Mouse (Mus musculus) G1E (cell line): ENCODE data around the gene Unc45a. TPM values are rescaled to one million over a fixed set of nuclear protein-coding genes. Genes with fewer than 3 reads are reported as not detected.

ENCODE experiments used
- ATAC-seq: 2 replicates; pipeline ENCODE4 v1.8.0; 2016; ENCODE audit warnings: mild to moderate bottlenecking; ENCODE audit not compliant: insufficient number of reproducible peaks, poor library complexity, low FRiP score, severe bottlenecking; ENCODE audit errors: extremely low read depth
- DNase-seq: peaks from one replicate; pipeline ENCODE4 v3.0.0; 2012; ENCODE audit warnings: low spot score
- H3K27me3 ChIP-seq: 2 replicates; pipeline ENCODE4 v1.6.1; 2012; ENCODE audit warnings: mild to moderate bottlenecking, low read length, inconsistent platforms; ENCODE audit not compliant: insufficient read depth
- H3K36me3 ChIP-seq: replicated peaks from 2 replicates; pipeline ENCODE3; 2012; ENCODE audit warnings: mild to moderate bottlenecking, inconsistent platforms
- H3K4me1 ChIP-seq: 2 replicates; pipeline ENCODE4 v1.6.1; 2012; ENCODE audit warnings: low read depth, low read length, inconsistent platforms, mixed read lengths; ENCODE audit not compliant: insufficient read depth
- H3K4me3 ChIP-seq: 2 replicates; pipeline ENCODE4 v1.5.1; 2012; ENCODE audit warnings: low read depth, mild to moderate bottlenecking, inconsistent platforms, low read length, moderate library complexity, mixed read lengths
- H3K9me3 ChIP-seq: replicated peaks from 2 replicates; pipeline ENCODE4 v1.6.1; 2012; ENCODE audit warnings: inconsistent platforms
- CTCF ChIP-seq: IDR thresholded peaks from 2 replicates; pipeline ENCODE4 v1.5.1; 2012; ENCODE audit warnings: low read depth, low read length, inconsistent platforms, mixed read lengths
- GATA1 ChIP-seq: IDR thresholded peaks from 2 replicates; pipeline ENCODE4 v1.6.1; 2012; ENCODE audit warnings: borderline replicate concordance, low read length, inconsistent platforms, mixed read lengths
- GATA2 ChIP-seq: IDR thresholded peaks from 2 replicates; pipeline ENCODE4 v1.6.1; 2012; ENCODE audit warnings: low read depth, low read length, inconsistent platforms, borderline replicate concordance
- POLR2AphosphoS5 ChIP-seq: IDR thresholded peaks from 2 replicates; pipeline ENCODE4 v1.6.1; 2012; ENCODE audit warnings: low read depth, low read length, inconsistent platforms; ENCODE audit not compliant: insufficient replicate concordance
- TAL1 ChIP-seq: conservative IDR thresholded peaks from 2 replicates; pipeline ENCODE4 v1.6.1; 2012; ENCODE audit warnings: low read depth, low read length, inconsistent platforms, mixed read lengths
- polyA plus RNA-seq: library from polyadenylated mRNA; stranded (reverse); fragments of >175 nt; gene quantifications from 2 replicates; pipeline ENCODE4 v1.2.3, GENCODE M21; 2012
- total RNA-seq, 2 experiments: library from RNA; stranded (forward) in 1 of 2; stranded (reverse) in 1 of 2; fragments of 200-1000 nt in 1 of 2; fragments of >200 nt in 1 of 2; fragmentation: Nextera tagmentation in 1 of 2; gene quantifications; 2 replicates each; pipeline ENCODE4 v1.2.3; 2014 to 2017

The Unc45a gene
- total and polyA plus RNA-seq, 3 experiments, result 19.9 to 37.4 (median 27.1) TPM

GRCm38 (mm10) chr7:80323336-80323735 lies 17.5 kb downstream of the Unc45a start:
- H3K27me3 ChIP-seq, result no peaks in the 10 kb centered on the region
- ATAC-seq (no peak), DNase-seq (no peak)
- peaks cover 56% of the 10 kb centered on the region for H3K4me1 ChIP-seq
- no peaks in the 10 kb centered on the region for H3K9me3 ChIP-seq
- peaks cover 70% of the 10 kb centered on the region for H3K36me3 ChIP-seq
- peak overlapping the region; percentile 79 for H3K4me3 ChIP-seq
- TF ChIP-seq GATA1 (no peak), POLR2AphosphoS5 (no peak), TAL1 (no peak), CTCF (no peak), GATA2 (no peak)

GRCm38 (mm10) chr7:80319846-80320496 lies 20.8 kb downstream of the Unc45a start:
- TF ChIP-seq CTCF (no peak), GATA2 (no peak), POLR2AphosphoS5 (no peak), TAL1 (no peak), GATA1 (no peak)
- peaks cover 62% of the 10 kb centered on the region for H3K36me3 ChIP-seq

GRCm38 (mm10) chr7:80318670-80319069 lies 22.1 kb downstream of the Unc45a start:
- no peak for DNase-seq
- H3K36me3 ChIP-seq, result peaks cover 74% of the 10 kb centered on the region
- H3K4me1 ChIP-seq, result peaks cover 40% of the 10 kb centered on the region
- H3K27me3 ChIP-seq, result no peaks in the 10 kb centered on the region
- no peaks in the 10 kb centered on the region for H3K9me3 ChIP-seq
- ATAC-seq, result no peak
- TF ChIP-seq GATA1 (no peak), GATA2 (no peak), TAL1 (no peak), POLR2AphosphoS5 (no peak), CTCF (no peak)
- no peak overlapping the region for H3K4me3 ChIP-seq

More at GRCm38 (mm10) chr7:80319846-80320496, 20.8 kb downstream of the Unc45a start:
- Histone ChIP-seq H3K9me3 (no peaks in the 10 kb centered on the region), H3K4me3 (peak overlapping the region; percentile 0; the same call in 1 of the 2 replicates), H3K4me1 (peaks cover 42% of the 10 kb centered on the region), H3K27me3 (no peaks in the 10 kb centered on the region)
- DNase-seq (no peak), ATAC-seq (no peak)

GRCm38 (mm10) chr7:80317439-80318115 lies 23.2 kb downstream of the Unc45a start:
- H3K27me3 ChIP-seq, result no peaks in the 10 kb centered on the region
- no peaks in the 10 kb centered on the region for H3K9me3 ChIP-seq
- DNase-seq, result no peak
- ATAC-seq, result no peak
- H3K4me3 ChIP-seq, result no peak overlapping the region
- H3K4me1 ChIP-seq, result peaks cover 38% of the 10 kb centered on the region
- peaks cover 85% of the 10 kb centered on the region for H3K36me3 ChIP-seq
- TF ChIP-seq CTCF (no peak), TAL1 (no peak), POLR2AphosphoS5 (no peak)

- no peak for TF ChIP-seq GATA2
- no peak for TF ChIP-seq CTCF
- no peak for TF ChIP-seq GATA1
- TF ChIP-seq TAL1, result no peak
- TF ChIP-seq POLR2AphosphoS5, result no peak
- peaks cover 93% of the 10 kb centered on the region for H3K36me3 ChIP-seq
- H3K9me3 ChIP-seq, result no peaks in the 10 kb centered on the region
- no peak overlapping the region for H3K4me3 ChIP-seq
- no peak for DNase-seq
- no peak for ATAC-seq
- H3K27me3 ChIP-seq, result no peaks in the 10 kb centered on the region
- peaks cover 26% of the 10 kb centered on the region for H3K4me1 ChIP-seq
Observed at GRCm38 (mm10) chr7:80315733-80316132, 25.1 kb downstream of the Unc45a start.

GRCm38 (mm10) chr7:80310771-80311170 lies 30.0 kb downstream of the Unc45a start:
- H3K27me3 ChIP-seq, result no peaks in the 10 kb centered on the region
- ATAC-seq, result no peak
- no peak for TF ChIP-seq CTCF
- no peak for TF ChIP-seq GATA1
- no peak for TF ChIP-seq GATA2
- peaks cover 98% of the 10 kb centered on the region for H3K36me3 ChIP-seq
- no peak for DNase-seq
- H3K4me1 ChIP-seq, result peaks cover 14% of the 10 kb centered on the region
- no peaks in the 10 kb centered on the region for H3K9me3 ChIP-seq
- H3K4me3 ChIP-seq, result no peak overlapping the region
